Mouse (Mus musculus) lung, postnatal 0 days (tissue): ENCODE results near the gene Hdac8. TPM values are rescaled to one million over a fixed set of nuclear protein-coding genes. Genes with fewer than 3 reads are reported as not detected.

ENCODE experiments used
- ATAC-seq: fragments of 200-750 bp; cut with Nextera tagmentation; 2 replicates; pipeline ENCODE4 v1.8.0; 2017; ENCODE audit warnings: moderate library complexity
- DNase-seq: peaks from one replicate; pipeline ENCODE4 v3.0.0-alpha.2; 2016; ENCODE audit warnings: low spot score
- H3K27ac ChIP-seq: fragments of 300-500 bp; sonication (generic); 2 replicates; pipeline ENCODE4 v1.5.1; 2014; ENCODE audit warnings: antibody characterized with exemption, mild to moderate bottlenecking, low read length, mixed read lengths
- H3K27me3 ChIP-seq: fragments of 300-500 bp; sonication (generic); replicated peaks from 2 replicates; pipeline ENCODE4 v1.6.1; 2014; ENCODE audit warnings: low read length, mixed read lengths; ENCODE audit not compliant: insufficient read depth
- H3K36me3 ChIP-seq: fragments of 300-500 bp; sonication (generic); 2 replicates; pipeline ENCODE4 v1.6.1; 2014; ENCODE audit warnings: low read length, mixed read lengths; ENCODE audit not compliant: insufficient read depth
- H3K4me1 ChIP-seq: fragments of 300-500 bp; sonication (generic); 2 replicates; pipeline ENCODE4 v1.6.1; 2014; ENCODE audit warnings: antibody characterized with exemption, low read depth, low read length, mixed read lengths; ENCODE audit not compliant: insufficient read depth
- H3K4me2 ChIP-seq: fragments of 300-500 bp; sonication (generic); replicated peaks from 2 replicates; pipeline ENCODE4 v1.6.1; 2014; ENCODE audit warnings: low read depth, mild to moderate bottlenecking, low read length, moderate library complexity, mixed read lengths
- H3K4me3 ChIP-seq: fragments of 300-500 bp; sonication (generic); 2 replicates; pipeline ENCODE4 v1.5.1; 2014; ENCODE audit warnings: low read depth, low read length
- H3K9ac ChIP-seq: fragments of 300-500 bp; sonication (generic); replicated peaks from 2 replicates; pipeline ENCODE4 v1.6.1; 2014; ENCODE audit warnings: low read depth, mild to moderate bottlenecking
- H3K9me3 ChIP-seq: fragments of 300-500 bp; sonication (generic); 2 replicates; pipeline ENCODE4 v1.6.1; 2016; ENCODE audit warnings: low read length, mixed read lengths
- CTCF ChIP-seq: IDR thresholded peaks from 2 replicates; pipeline ENCODE4 v1.5.1; 2016; ENCODE audit warnings: antibody characterized with exemption, mild to moderate bottlenecking
- EP300 ChIP-seq: IDR thresholded peaks from 2 replicates; pipeline ENCODE4 v1.6.1; 2016; ENCODE audit warnings: antibody characterized with exemption, mild to moderate bottlenecking, control low read depth
- WGBS: fragments of 180-500 bp; shearing (Covaris S2); extraction: QIAGEN DNeasy Blood & Tissue Kit; methylation state at CpG from one replicate; pipeline ENCODE4 v1.1.7; 2014; 5-methylcytosine and 5-hydroxymethylcytosine counted together
- polyA plus RNA-seq: library from polyadenylated mRNA; unstranded; fragments of >200 nt; fragmentation: Nextera tagmentation; extraction: Ambion mirVana; gene quantifications from 2 replicates; pipeline ENCODE4 v1.2.1, GENCODE M21; 2015

The Hdac8 gene
- polyA plus RNA-seq, 1 experiment from 2014 or later, result 8.2 TPM

GRCm38 (mm10) chrX:102262620-102263345, 242.4 kb downstream of the Hdac8 start:
- Histone ChIP-seq H3K9me3 (no peaks in the 10 kb centered on the region), H3K36me3 (no peaks in the 10 kb centered on the region), H3K4me3 (no peak overlapping the region), H3K4me1 (no peaks in the 10 kb centered on the region), H3K9ac (no peak overlapping the region), H3K27me3 (no peaks in the 10 kb centered on the region), H3K27ac (no peak overlapping the region), H3K4me2 (no peak overlapping the region)
- ATAC-seq, result no peak
- no peak for DNase-seq
- TF ChIP-seq EP300, result no peak
- TF ChIP-seq CTCF, result no peak
- 78% methylated on average over 14 of the region's 14 CpGs for WGBS

GRCm38 (mm10) chrX:102259772-102260171, 245.4 kb downstream of the Hdac8 start:
- DNase-seq (no peak), ATAC-seq (no peak)
- Histone ChIP-seq H3K9me3 (no peaks in the 10 kb centered on the region), H3K4me2 (no peak overlapping the region), H3K27me3 (no peaks in the 10 kb centered on the region), H3K36me3 (no peaks in the 10 kb centered on the region), H3K4me1 (no peaks in the 10 kb centered on the region), H3K27ac (no peak overlapping the region), H3K9ac (no peak overlapping the region), H3K4me3 (no peak overlapping the region)
- TF ChIP-seq CTCF (no peak), EP300 (no peak)
- WGBS, result 80% methylated on average over 4 of the region's 4 CpGs

GRCm38 (mm10) chrX:102253892-102254291, 251.3 kb downstream of the Hdac8 start:
- TF ChIP-seq EP300 (no peak), CTCF (no peak)

GRCm38 (mm10) chrX:102251937-102252860, 253.0 kb downstream of the Hdac8 start, which contains the start of gene Cited1:
Gene Cited1 (minus strand): TSS chrX:102252181.
- H3K9me3 ChIP-seq, result no peaks in the 10 kb centered on the region
- no peaks in the 10 kb centered on the region for H3K4me1 ChIP-seq
- no peak within 1 kb of the TSS for H3K9ac ChIP-seq
- no peaks in the 10 kb centered on the region; the same call in 1 of the 2 replicates for H3K27me3 ChIP-seq
- WGBS, result 12% methylated on average over 44 of the region's 44 CpGs
- H3K4me3 ChIP-seq, result peak within 1 kb of the TSS; percentile 48
- H3K4me2 ChIP-seq, result peak within 1 kb of the TSS; percentile 88
- peak; percentile 93 for ATAC-seq
- TF ChIP-seq CTCF, result no peak
- no peak for TF ChIP-seq EP300
- no peak within 1 kb of the TSS for H3K27ac ChIP-seq
- peak; percentile 73 for DNase-seq
- no peaks in the 10 kb centered on the region for H3K36me3 ChIP-seq

More at GRCm38 (mm10) chrX:102253892-102254291, 251.3 kb downstream of the Hdac8 start:
- 20% methylated on average over 7 of the region's 7 CpGs for WGBS
- no peak overlapping the region for H3K9ac ChIP-seq
- H3K4me2 ChIP-seq, result 0 out of 2 replicates have a peak overlapping the region, but pooled peaks have one; percentile 3
- H3K4me1 ChIP-seq, result no peaks in the 10 kb centered on the region
- no peak overlapping the region for H3K4me3 ChIP-seq
- no peaks in the 10 kb centered on the region for H3K36me3 ChIP-seq
- H3K27ac ChIP-seq, result no peak overlapping the region
- no peaks in the 10 kb centered on the region for H3K9me3 ChIP-seq
- DNase-seq, result no peak
- H3K27me3 ChIP-seq, result no peaks in the 10 kb centered on the region; the same call in 1 of the 2 replicates
- ATAC-seq, result no peak

GRCm38 (mm10) chrX:102251221-102251936, 253.8 kb downstream of the Hdac8 start:
- WGBS, result 5% methylated on average over 20 of the region's 80 CpGs
- H3K27ac ChIP-seq, result no peak overlapping the region
- no peak overlapping the region for H3K9ac ChIP-seq
- peak overlapping the region; percentile 88 for H3K4me2 ChIP-seq
- no peaks in the 10 kb centered on the region for H3K36me3 ChIP-seq
- ATAC-seq, result peak; percentile 46
- no peaks in the 10 kb centered on the region for H3K9me3 ChIP-seq
- H3K27me3 ChIP-seq, result no peaks in the 10 kb centered on the region; the same call in 1 of the 2 replicates
- no peaks in the 10 kb centered on the region for H3K4me1 ChIP-seq
- no peak for DNase-seq
- H3K4me3 ChIP-seq, result peak overlapping the region; percentile 48
- TF ChIP-seq EP300 (no peak), CTCF (no peak)

GRCm38 (mm10) chrX:102250891-102251170, 254.3 kb downstream of the Hdac8 start:
- no peaks in the 10 kb centered on the region for H3K9me3 ChIP-seq
- no peaks in the 10 kb centered on the region for H3K36me3 ChIP-seq
- no peak overlapping the region for H3K9ac ChIP-seq
- no peak for ATAC-seq
- peak overlapping the region; percentile 48 for H3K4me3 ChIP-seq
- DNase-seq, result no peak
- WGBS, result 15% methylated on average over 22 of the region's 24 CpGs
- no peaks in the 10 kb centered on the region; the same call in 1 of the 2 replicates for H3K27me3 ChIP-seq
- no peaks in the 10 kb centered on the region for H3K4me1 ChIP-seq
- TF ChIP-seq EP300 (no peak), CTCF (no peak)
- peak overlapping the region; percentile 88 for H3K4me2 ChIP-seq
- no peak overlapping the region for H3K27ac ChIP-seq
